Mouse (Mus musculus) forebrain, embryonic 12.5 days (tissue): Measurements from ENCODE around the gene Panx1. TPM values are rescaled to one million over a fixed set of nuclear protein-coding genes. Genes with fewer than 3 reads are reported as not detected.

ENCODE experiments used
- ATAC-seq: fragments of 200-750 bp; cut with Nextera tagmentation; 2 replicates; pipeline ENCODE4 v1.8.0; 2017; ENCODE audit warnings: moderate TSS enrichment; ENCODE audit not compliant: low FRiP score
- H3K27ac ChIP-seq: fragments of 300-500 bp; sonication (generic); 2 replicates; pipeline ENCODE4 v1.5.1; 2016; ENCODE audit warnings: mild to moderate bottlenecking
- H3K27me3 ChIP-seq: fragments of 300-500 bp; sonication (generic); 2 replicates; pipeline ENCODE4 v1.6.1; 2016; ENCODE audit warnings: mild to moderate bottlenecking
- H3K36me3 ChIP-seq: fragments of 300-500 bp; sonication (generic); replicated peaks from 2 replicates; pipeline ENCODE4 v1.6.1; 2016; ENCODE audit warnings: mild to moderate bottlenecking
- H3K4me1 ChIP-seq: fragments of 300-500 bp; sonication (generic); 2 replicates; pipeline ENCODE4 v1.6.1; 2016
- H3K4me2 ChIP-seq: fragments of 300-500 bp; sonication (generic); 2 replicates; pipeline ENCODE4 v1.6.1; 2016; ENCODE audit warnings: mild to moderate bottlenecking, moderate library complexity
- H3K4me3 ChIP-seq: fragments of 300-500 bp; sonication (generic); replicated peaks from 2 replicates; pipeline ENCODE4 v1.5.1; 2016; ENCODE audit warnings: mild to moderate bottlenecking
- H3K9ac ChIP-seq: fragments of 300-500 bp; sonication (generic); 2 replicates; pipeline ENCODE4 v1.6.1; 2016; ENCODE audit warnings: mild to moderate bottlenecking
- H3K9me3 ChIP-seq: fragments of 300-500 bp; sonication (generic); 2 replicates; pipeline ENCODE4 v1.6.1; 2016
- WGBS: fragments of 180-500 bp; shearing (Covaris S2); methylation state at CpG from one replicate; pipeline ENCODE4 v1.1.7; 2016; 5-methylcytosine and 5-hydroxymethylcytosine counted together
- polyA plus RNA-seq: library from polyadenylated mRNA; unstranded; fragments of >200 nt; fragmentation: Nextera tagmentation; extraction: Ambion mirVana; gene quantifications from 2 replicates; pipeline ENCODE4 v1.2.1, GENCODE M21; 2016

Gene Panx1
- 86.8 and 100 TPM in 2 replicates for polyA plus RNA-seq

- Histone ChIP-seq H3K9me3 (no peaks in the 10 kb centered on the region), H3K4me3 (peak within 1 kb of the TSS; percentile 86), H3K27me3 (peaks cover 4% of the 10 kb centered on the region; the same call in 1 of the 2 replicates), H3K27ac (peak within 1 kb of the TSS; percentile 93), H3K4me1 (peaks cover 35% of the 10 kb centered on the region), H3K36me3 (peaks cover 3% of the 10 kb centered on the region; the same call in 1 of the 2 replicates), H3K4me2 (peak within 1 kb of the TSS; percentile 70), H3K9ac (peak within 1 kb of the TSS; percentile 87)
- WGBS: under 1% methylated on average over 67 of the region's 68 CpGs
- ATAC-seq: peak; percentile 91
Measured at GRCm38 (mm10) chr9:15045084-15045669, at the start of gene Panx1. Panx1 (minus strand) TSS chr9:15045478.

- no peaks in the 10 kb centered on the region for H3K36me3 ChIP-seq
- no peaks in the 10 kb centered on the region for H3K27me3 ChIP-seq
- no peaks in the 10 kb centered on the region for H3K9me3 ChIP-seq
- H3K4me3 ChIP-seq: no peak overlapping the region
- no peak for ATAC-seq
- H3K4me2 ChIP-seq: no peak overlapping the region
- 0 out of 2 replicates have a peak, but pooled peaks cover 5% of the 10 kb centered on the region for H3K4me1 ChIP-seq
- WGBS: 84% methylated on average over 6 of the region's 6 CpGs
- H3K9ac ChIP-seq: no peak overlapping the region
- H3K27ac ChIP-seq: no peak overlapping the region
Measured at GRCm38 (mm10) chr9:15068686-15069295, 23.5 kb upstream of the Panx1 start.

- H3K27me3 ChIP-seq: no peaks in the 10 kb centered on the region
- no peak overlapping the region for H3K4me3 ChIP-seq
- no peak overlapping the region for H3K9ac ChIP-seq
- no peak overlapping the region for H3K4me2 ChIP-seq
- 0 out of 2 replicates have a peak, but pooled peaks cover 5% of the 10 kb centered on the region for H3K4me1 ChIP-seq
- ATAC-seq: no peak
- 73% methylated on average over 7 of the region's 7 CpGs for WGBS
- H3K9me3 ChIP-seq: no peaks in the 10 kb centered on the region
- no peaks in the 10 kb centered on the region for H3K36me3 ChIP-seq
- H3K27ac ChIP-seq: no peak overlapping the region
Measured at GRCm38 (mm10) chr9:15067995-15068685, 22.9 kb upstream of the Panx1 start.

GRCm38 (mm10) chr9:15064176-15064575, 18.9 kb upstream of the Panx1 start:
- no peaks in the 10 kb centered on the region for H3K9me3 ChIP-seq
- no peak overlapping the region for H3K9ac ChIP-seq
- no peaks in the 10 kb centered on the region for H3K27me3 ChIP-seq
- H3K4me1 ChIP-seq: 0 out of 2 replicates have a peak, but pooled peaks cover 4% of the 10 kb centered on the region
- H3K36me3 ChIP-seq: no peaks in the 10 kb centered on the region
- WGBS: 31% methylated on average over 1 of the region's 1 CpGs
- H3K4me3 ChIP-seq: no peak overlapping the region
- no peak overlapping the region for H3K27ac ChIP-seq
- ATAC-seq: no peak
- H3K4me2 ChIP-seq: no peak overlapping the region

GRCm38 (mm10) chr9:15060847-15061246, 15.6 kb upstream of the Panx1 start:
- no peak overlapping the region for H3K27ac ChIP-seq
- 90% methylated on average over 5 of the region's 5 CpGs for WGBS
- no peaks in the 10 kb centered on the region for H3K36me3 ChIP-seq
- no peak overlapping the region for H3K4me3 ChIP-seq
- ATAC-seq: no peak
- no peaks in the 10 kb centered on the region for H3K27me3 ChIP-seq
- no peaks in the 10 kb centered on the region for H3K4me1 ChIP-seq
- no peak overlapping the region for H3K9ac ChIP-seq
- no peak overlapping the region for H3K4me2 ChIP-seq
- no peaks in the 10 kb centered on the region for H3K9me3 ChIP-seq

GRCm38 (mm10) chr9:15060026-15060425, 14.7 kb upstream of the Panx1 start:
- 86% methylated on average over 6 of the region's 6 CpGs for WGBS
- H3K9me3 ChIP-seq: no peaks in the 10 kb centered on the region
- no peak overlapping the region for H3K9ac ChIP-seq
- no peaks in the 10 kb centered on the region for H3K36me3 ChIP-seq
- no peak for ATAC-seq
- no peak overlapping the region for H3K4me3 ChIP-seq
- no peaks in the 10 kb centered on the region for H3K4me1 ChIP-seq
- H3K27ac ChIP-seq: no peak overlapping the region
- H3K27me3 ChIP-seq: no peaks in the 10 kb centered on the region
- no peak overlapping the region for H3K4me2 ChIP-seq

GRCm38 (mm10) chr9:15045740-15046139, 462 bp upstream of the Panx1 start:
- H3K9me3 ChIP-seq: no peaks in the 10 kb centered on the region
- peak overlapping the region; percentile 93 for H3K27ac ChIP-seq
- H3K9ac ChIP-seq: peak overlapping the region; percentile 87
- ATAC-seq: no peak
- peak overlapping the region; percentile 70 for H3K4me2 ChIP-seq
- WGBS: 38% methylated on average over 10 of the region's 10 CpGs
- peaks cover 3% of the 10 kb centered on the region; the same call in 1 of the 2 replicates for H3K36me3 ChIP-seq
- H3K4me1 ChIP-seq: peaks cover 33% of the 10 kb centered on the region
- H3K27me3 ChIP-seq: peaks cover 4% of the 10 kb centered on the region; the same call in 1 of the 2 replicates
- H3K4me3 ChIP-seq: peak overlapping the region; percentile 86

GRCm38 (mm10) chr9:15044391-15045083, 741 bp downstream of the Panx1 start:
- peak; percentile 49 for ATAC-seq
- Histone ChIP-seq H3K27ac (peak overlapping the region; percentile 93), H3K27me3 (peaks cover 4% of the 10 kb centered on the region; the same call in 1 of the 2 replicates), H3K36me3 (peaks cover 3% of the 10 kb centered on the region; the same call in 1 of the 2 replicates), H3K4me1 (peaks cover 35% of the 10 kb centered on the region), H3K4me3 (peak overlapping the region; percentile 86), H3K9ac (peak overlapping the region; percentile 87), H3K4me2 (peak overlapping the region; percentile 70), H3K9me3 (no peaks in the 10 kb centered on the region)
- under 1% methylated on average over 28 of the region's 28 CpGs for WGBS

GRCm38 (mm10) chr9:15041556-15041955, 3.7 kb downstream of the Panx1 start:
- peaks cover 47% of the 10 kb centered on the region for H3K4me1 ChIP-seq
- no peaks in the 10 kb centered on the region for H3K27me3 ChIP-seq
- WGBS: 92% methylated on average over 11 of the region's 11 CpGs

GRCm38 (mm10) chr9:15039848-15040247, 5.4 kb downstream of the Panx1 start:
- WGBS: 96% methylated on average over 5 of the region's 5 CpGs
- Histone ChIP-seq H3K9me3 (peaks cover 3% of the 10 kb centered on the region; the same call in 1 of the 2 replicates), H3K4me1 (peaks cover 43% of the 10 kb centered on the region), H3K27ac (no peak overlapping the region), H3K36me3 (peaks cover 3% of the 10 kb centered on the region; the same call in 1 of the 2 replicates), H3K27me3 (no peaks in the 10 kb centered on the region), H3K9ac (no peak overlapping the region), H3K4me3 (no peak overlapping the region), H3K4me2 (no peak overlapping the region)
- ATAC-seq: no peak

More at GRCm38 (mm10) chr9:15041556-15041955, 3.7 kb downstream of the Panx1 start:
- no peak overlapping the region for H3K4me2 ChIP-seq
- H3K27ac ChIP-seq: no peak overlapping the region
- H3K9ac ChIP-seq: no peak overlapping the region
- peaks cover 3% of the 10 kb centered on the region; the same call in 1 of the 2 replicates for H3K9me3 ChIP-seq
- peaks cover 3% of the 10 kb centered on the region; the same call in 1 of the 2 replicates for H3K36me3 ChIP-seq
- H3K4me3 ChIP-seq: no peak overlapping the region
- no peak for ATAC-seq

- peaks cover 3% of the 10 kb centered on the region; the same call in 1 of the 2 replicates for H3K9me3 ChIP-seq
- 51% methylated on average over 3 of the region's 3 CpGs for WGBS
- peaks cover 3% of the 10 kb centered on the region; the same call in 1 of the 2 replicates for H3K36me3 ChIP-seq
- no peak overlapping the region for H3K27ac ChIP-seq
- H3K4me3 ChIP-seq: no peak overlapping the region
- no peak for ATAC-seq
- H3K9ac ChIP-seq: no peak overlapping the region
- H3K27me3 ChIP-seq: no peaks in the 10 kb centered on the region
- peaks cover 25% of the 10 kb centered on the region for H3K4me1 ChIP-seq
- H3K4me2 ChIP-seq: no peak overlapping the region
Measured at GRCm38 (mm10) chr9:15037704-15038103, 7.6 kb downstream of the Panx1 start.

GRCm38 (mm10) chr9:15037237-15037636, 8.0 kb downstream of the Panx1 start:
- Histone ChIP-seq H3K4me3 (no peak overlapping the region), H3K27me3 (no peaks in the 10 kb centered on the region), H3K9ac (no peak overlapping the region), H3K4me1 (peaks cover 21% of the 10 kb centered on the region), H3K4me2 (no peak overlapping the region), H3K9me3 (peaks cover 3% of the 10 kb centered on the region; the same call in 1 of the 2 replicates), H3K36me3 (peaks cover 3% of the 10 kb centered on the region; the same call in 1 of the 2 replicates), H3K27ac (peak overlapping the region; percentile 42; the same call in 1 of the 2 replicates)
- no peak for ATAC-seq
